Mouse (Mus musculus) B cell, adult 2 months (primary cell): ENCODE measurements around the gene Cntn3.

ENCODE experiments used
- DNase-seq, 2 experiments: peaks; one replicate each; pipeline ENCODE4 v3.0.0; 2022

The Cntn3 gene

DNA sequence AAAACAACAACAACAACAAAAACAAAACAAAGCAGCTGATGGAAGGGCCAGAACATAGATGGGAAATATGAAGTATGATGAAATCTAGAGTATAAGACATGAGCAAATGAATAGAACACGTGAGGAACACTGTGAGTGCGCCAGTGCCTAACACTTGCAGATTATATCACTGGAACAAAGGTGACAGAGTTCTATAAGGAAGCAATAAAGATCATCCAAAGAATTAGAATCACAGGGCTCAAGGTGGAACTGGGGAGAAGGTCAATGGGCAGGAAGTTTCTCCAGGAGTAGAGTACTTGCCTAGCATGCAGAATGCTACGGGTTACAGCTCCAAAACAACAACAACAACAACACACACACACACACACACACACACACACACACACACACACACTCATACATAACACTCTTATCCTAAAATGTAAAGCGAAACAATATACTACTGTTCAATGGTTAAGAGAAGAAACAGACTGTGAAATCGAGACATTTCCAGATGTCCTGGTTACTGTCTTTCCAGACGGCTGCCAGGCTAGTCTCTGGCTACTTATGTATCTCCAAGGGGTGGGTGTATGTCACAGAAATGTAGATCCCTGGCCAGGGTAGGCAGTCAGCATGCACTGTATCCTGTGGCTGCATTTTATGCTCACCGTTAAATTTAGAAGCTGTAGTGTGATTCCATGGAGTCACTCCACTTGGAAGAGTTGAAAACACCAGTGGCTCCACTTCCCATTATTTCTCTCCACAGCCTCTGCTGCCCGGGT is 94.4 kb downstream of the Cntn3 start:
- no peak for DNase-seq

DNA sequence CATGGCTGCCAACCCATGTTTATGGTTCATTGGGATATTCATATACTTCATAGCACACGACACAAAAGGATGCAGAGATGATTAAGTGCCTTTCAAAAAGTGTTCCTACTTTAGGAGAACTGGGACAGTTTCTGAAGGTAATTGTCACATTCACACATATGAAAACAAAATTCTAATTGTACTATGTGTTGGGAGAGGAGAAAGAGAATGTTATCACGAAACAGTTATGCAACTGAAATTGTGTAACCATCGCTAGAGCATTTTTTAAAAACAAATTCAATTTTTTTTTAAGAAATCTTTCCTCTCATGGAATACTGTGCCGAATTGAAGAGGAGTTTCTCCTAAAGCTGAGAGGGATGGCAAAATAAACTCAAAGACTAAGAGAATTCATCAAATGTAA is 134.5 kb downstream of the Cntn3 start:
- DNase-seq: no peak

DNA sequence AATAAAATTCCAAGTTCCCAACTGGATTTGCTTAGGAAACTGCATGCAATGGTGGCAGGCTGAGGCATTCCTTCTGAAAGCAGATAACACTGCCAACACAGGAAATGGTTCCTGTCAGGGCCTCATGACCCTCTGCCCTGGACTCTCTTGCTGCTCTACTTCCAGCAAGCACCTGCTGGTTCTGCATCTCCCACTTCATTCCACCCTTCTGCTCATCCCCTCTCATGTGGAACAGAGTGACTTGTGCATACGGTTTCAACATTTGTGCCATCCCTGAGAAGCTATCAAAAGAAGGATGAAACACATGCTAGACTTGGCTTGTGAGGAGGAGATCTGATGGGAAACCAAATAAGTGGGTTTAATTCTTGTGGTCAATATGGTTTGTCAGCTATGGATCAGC is 145.4 kb downstream of the Cntn3 start:
- DNase-seq: no peak

DNA sequence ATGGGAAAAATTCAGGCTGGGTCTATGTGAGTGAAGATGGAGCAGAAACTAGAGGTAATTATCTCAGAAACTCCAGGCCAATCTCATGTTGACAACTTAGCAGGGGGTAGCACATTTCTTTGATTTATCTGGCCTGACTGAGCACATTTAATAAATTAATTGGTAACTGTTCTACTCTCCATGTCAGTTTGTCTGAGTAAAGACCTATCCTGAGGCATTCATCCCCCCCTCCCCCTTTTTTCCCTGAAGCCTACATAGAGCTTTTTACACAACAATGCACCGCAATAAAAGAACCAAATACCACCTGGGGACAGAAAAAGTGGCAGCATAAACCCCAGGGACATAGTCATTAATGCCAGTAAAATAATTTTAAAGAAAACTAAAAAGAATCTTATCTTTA is 151.1 kb downstream of the Cntn3 start:
- DNase-seq: no peak

DNA sequence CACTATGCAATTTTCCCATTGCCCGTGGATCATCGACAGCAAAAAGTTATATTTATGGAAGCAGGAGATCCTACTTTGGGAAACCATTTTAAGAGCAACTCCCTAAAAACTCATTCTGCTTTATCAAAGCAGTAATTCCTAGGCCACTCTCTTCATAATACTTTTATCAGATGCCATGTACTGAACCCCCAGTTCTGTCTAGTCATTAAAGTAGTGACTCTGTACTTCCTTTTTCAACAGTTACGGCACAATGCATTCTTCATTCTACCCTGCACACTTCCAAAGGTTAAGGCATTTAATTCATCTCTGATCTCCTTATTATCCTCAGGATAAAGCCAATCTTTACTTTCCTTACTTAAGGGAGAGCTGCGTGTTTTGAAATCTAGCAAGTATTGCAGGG is 184.3 kb downstream of the Cntn3 start:
- DNase-seq: no peak

DNA sequence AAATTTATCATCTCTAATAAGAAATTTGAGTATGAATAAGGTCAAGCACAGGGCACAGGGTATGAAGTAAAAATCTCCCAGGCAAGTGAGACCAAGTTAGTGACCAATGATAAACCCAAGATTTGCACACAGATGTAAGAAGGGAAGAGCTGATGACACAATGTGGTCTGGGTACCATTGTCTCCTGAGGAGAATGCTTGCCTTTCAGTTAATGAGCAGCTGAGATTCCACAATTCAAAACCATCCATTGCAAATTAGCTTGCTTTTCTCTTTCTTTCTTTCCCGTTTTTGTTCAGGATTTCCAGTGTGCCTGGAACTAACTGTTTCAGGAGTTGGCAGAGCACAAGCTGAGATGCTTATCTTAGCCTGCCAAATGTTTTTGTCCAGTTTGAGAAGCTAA is 200.8 kb downstream of the Cntn3 start:
- no peak for DNase-seq

DNA sequence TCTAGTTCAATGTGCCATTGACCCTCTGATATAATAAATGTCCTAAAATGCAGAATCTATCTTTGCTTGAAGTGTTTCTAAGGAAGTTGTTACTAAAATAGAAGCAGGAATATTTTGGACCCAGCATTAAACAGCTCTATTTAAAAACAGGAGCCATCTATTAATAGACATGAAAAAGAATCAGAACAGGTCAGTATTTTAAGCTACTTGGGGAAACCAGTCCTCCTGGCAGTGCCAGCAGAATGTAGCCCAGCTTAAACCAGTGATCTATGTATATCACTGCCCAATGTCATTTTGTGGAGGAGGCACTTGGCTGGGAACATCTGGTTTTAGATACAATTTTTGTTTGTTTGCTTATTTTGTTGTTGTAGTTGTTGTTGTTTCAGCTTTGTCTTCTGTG is 209.0 kb downstream of the Cntn3 start:
- DNase-seq: no peak

DNA sequence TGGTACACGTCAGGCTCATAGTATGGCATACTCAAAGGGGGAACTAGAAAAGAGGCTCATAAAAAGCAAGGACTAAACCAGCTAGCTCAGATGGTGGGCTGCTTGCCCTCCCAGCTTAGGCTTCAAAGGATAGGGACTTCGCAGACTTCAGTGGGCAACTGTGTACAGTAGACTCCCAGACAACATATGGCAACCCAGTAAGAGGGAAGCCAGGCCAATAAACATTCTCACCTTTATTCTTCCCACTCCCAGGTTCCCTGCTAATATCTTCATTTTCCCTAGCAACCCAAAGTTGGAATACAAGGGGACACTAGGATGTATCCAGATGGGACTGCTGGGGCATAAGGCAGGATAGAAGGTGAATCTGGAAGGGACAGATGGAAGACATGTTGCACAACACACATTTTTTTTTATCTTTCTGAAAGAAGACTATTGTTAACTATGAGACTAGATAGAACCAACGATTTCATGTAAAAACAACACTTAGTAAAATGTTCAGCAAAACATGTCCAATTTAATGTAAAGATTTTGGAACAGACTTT is 209.5 kb downstream of the Cntn3 start:
- no peak for DNase-seq

DNA sequence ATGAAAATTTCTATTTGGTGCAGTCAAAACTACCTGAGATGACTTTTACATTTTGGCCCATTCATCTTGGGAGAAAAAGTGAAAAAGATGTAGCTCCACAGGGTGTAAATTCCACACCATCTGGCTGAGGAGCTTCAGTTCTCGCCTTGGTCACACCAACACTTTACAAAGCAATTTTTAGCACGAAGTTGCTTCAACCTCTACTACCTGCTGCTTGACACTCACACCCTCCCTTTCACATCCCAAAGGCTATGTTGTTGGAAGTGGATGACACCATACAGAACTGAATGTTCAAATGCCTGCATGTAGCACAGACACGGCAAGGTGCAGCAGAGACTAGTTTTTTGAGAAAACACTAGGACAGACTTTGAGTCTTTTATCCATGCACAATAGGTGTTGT is 240.8 kb downstream of the Cntn3 start:
- no peak for DNase-seq

DNA sequence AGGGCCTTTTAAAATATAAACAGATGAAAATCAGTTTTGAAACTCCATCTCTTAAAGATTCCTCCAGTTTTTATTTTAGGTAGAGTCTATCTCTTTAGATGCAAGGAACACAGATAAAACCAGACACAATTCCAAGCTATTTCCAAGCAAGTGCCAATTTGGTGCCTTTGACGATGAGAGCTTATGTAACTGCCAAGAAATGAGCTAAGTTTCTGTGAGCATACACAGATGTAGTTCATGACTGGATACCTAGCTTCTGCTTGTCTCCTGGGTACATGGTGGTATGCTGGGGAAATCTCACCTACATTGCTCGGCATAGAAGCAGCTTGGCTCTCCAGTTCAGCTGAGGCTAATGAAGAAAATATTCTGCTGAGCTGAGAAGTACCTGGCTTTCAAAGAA is 246.2 kb downstream of the Cntn3 start:
- DNase-seq: no peak

DNA sequence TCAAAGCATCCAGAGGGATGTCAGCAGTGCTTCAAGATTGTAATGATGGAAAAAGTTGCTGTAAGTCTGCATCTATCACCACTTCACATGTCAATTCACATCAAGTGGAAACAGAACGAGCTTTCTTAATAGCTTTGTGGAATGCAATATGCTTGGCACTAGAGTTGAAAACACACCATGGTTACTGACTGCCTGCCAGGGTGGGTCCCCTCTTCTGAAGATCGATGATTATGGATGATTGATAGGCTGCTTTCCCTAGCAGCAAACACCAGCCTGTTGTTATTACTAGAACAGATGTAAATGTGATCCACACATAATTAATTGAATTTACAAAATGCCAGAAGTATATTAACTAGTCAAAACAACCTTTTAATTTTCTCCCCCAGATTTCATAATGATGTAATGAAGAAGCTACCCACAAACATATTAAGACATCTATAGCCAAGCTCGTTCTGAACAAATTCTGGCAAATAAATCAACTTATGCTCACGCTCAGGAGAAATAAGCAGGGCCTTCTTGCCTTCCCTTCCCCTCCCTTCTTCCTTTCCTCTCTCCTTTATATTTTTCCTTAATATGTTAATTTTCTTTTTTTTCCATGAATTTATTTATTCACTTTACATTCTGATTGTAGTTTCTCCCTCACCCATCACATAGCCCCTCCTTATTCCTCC is 250.2 kb downstream of the Cntn3 start:
- DNase-seq: no peak

DNA sequence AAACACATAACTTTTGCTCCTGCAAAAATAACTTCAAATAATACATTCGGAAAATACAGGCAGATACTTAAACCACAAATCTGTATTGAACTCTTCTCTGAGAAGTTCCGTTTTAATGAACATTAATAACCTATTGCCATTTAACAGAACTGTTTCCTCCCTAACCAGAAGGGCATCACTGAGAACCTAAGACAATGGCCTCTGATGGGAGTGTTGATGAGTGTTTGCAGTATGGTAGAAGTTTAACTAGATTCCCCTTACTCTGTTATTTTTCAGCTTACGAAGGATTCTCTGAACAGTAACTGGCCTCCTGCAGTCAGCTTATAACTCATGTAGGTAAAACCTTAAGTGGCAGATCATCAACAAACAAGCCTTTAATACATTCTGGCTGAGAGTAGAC is 253.1 kb downstream of the Cntn3 start:
- no peak for DNase-seq

DNA sequence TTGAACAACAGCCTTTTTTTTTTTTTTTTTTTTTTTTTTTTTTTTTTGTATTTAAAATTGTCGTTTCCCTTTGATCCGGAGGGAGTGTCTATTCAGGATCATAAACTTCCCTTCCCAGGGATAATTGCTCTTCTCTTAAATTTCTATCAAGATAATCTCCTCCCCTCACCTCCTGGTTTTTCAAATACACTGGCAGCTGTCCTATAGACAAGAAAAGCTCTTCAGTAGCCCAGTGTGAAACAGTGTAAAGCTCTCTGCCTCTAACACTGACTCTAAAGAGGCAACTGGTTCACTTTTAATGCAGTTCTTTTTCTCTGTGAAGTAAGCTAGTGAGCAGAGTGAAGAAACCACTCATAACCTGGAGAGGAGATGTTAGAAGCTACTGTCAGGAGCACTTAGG is 290.0 kb downstream of the Cntn3 start:
- DNase-seq: no peak

DNA sequence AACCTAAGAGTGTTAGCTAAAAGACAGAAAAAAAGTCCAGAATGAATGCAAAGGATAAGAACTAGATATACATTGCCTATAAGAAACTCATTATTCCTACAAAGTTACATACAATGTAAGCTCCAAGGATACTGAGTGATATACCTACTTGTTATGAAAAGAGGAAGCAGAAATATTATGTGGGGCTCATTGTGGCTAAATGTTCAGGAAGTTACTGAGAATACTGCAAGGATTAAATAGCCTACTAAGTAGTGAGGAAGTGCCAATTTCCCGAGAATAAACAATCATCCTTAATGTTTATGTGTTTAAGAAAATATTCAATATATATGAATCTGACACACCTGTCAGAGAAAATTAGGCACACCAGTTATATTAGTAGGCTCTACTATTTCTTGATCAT is 341.9 kb downstream of the Cntn3 start:
- DNase-seq: no peak

DNA sequence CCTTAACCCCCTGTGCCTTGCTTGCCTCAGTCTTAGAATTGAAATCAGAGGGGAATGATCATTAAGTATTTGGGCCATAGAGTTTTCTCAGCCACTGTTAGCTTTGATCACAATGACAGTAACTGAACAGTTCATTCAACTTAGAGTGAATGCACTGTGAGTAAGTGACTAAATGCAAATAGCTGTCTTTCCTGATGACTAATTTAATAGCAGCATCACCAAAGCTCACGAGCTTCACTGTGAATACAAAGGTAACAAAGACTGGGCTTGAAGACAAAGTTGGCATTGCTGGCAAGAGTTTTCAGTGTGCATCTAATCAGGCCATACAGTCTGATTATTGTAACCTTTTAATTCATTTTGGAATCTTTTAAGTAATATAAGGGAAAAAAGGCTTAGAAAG is 386.6 kb downstream of the Cntn3 start:
- no peak for DNase-seq

DNA sequence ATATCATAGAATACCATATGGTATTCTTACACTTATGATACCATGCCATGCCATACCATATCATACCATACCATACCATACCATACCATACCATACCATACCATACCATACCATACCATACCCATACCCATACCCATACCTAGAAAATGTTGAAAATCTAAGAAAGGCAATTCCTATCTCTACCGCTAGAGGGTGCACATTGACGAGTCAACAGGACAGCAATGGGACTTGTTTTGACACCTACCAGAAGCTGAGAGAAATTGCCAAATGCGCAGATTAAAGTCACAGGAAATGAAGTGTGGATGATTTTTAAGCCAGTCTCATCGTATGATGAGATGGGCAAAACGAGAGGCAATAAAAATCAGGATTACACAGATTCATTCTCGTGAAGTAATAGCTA is 402.0 kb downstream of the Cntn3 start:
- no peak for DNase-seq

DNA sequence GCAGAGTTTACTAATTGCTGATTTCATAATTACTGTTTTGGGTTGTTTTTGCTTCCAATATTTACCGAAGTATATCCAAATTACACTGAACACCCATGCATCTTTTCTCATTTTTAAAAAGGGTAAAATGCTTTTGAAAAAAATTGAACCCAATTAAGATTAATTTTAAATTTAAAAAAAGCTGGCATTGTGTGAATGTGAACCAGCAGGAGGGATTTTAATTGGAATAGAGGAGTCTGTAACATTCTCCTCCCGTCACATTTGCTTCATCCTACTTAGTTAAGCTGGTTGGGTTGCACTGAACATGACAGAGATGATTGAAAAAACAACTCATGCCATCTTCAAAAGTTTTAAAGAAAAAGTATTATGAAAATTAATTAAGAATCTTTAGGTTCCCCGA is 411.7 kb downstream of the Cntn3 start:
- DNase-seq: no peak

DNA sequence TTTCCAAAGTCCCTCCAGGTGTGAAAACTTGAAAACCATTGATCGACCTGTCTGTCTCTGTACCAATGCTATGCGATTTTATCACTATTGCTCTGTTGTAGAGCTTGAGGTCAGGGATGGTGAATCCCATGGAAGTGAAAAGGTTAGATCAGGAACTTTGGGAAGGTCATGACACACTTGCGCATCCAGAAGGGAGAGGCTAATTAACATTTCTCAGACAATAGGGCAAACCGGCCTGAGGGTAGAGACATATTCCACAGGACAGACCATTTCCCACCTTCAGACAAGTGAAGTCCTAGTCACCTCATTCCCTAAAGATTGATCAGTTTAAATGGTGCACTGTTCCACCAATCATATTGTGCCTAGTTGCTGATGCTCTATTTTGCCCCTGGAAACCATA is 451.2 kb downstream of the Cntn3 start:
- DNase-seq: no peak

DNA sequence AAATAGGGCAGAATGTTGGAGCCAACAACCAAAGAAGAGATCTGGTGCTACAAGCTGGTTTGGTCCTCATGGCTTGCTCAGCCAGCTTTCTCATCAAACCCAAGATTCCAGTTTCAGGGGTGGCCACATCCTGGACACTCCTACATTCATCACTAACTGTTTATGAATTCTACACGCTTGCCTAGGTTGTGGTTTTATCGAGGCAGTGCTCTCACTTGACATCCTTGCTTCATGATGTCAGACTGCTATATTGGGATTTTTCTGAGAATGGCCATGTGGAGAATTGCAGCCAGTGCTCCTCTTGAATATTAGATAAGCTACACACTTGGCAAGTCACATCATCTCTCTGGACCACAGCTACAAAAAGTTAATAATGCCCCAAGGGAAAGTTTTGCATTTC is 452.9 kb downstream of the Cntn3 start:
- DNase-seq: no peak

DNA sequence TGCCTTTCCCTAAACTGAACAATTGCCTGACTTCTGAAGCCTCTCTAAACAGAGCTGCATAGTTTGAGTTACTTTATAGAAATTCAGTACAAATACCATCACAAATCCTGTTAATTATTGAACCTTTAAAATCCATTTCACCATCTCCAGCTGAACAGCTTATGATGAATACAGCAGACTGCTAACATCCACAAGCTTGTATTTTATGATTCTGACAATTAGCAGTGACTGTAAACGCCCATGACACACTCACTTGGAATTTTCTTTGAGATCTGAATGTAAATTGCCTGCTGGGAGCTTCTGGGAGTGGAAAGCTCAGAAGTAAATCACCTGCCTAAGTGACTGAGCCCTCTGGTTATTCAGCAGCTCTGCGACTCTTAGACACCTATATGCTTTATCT is 459.3 kb downstream of the Cntn3 start:
- no peak for DNase-seq
